Mouse (Mus musculus): ENCODE data around the gene Taok1.

Gene Taok1

GRCm38 (mm10) chr11:77508068-77509021 is 99.3 kb downstream of the Taok1 start:
- peak; percentile 93 for DNase-seq (ENCODE audit: low spot score)

GRCm38 (mm10) chr11:77507426-77507825 is 100.2 kb downstream of the Taok1 start:
- no peak for DNase-seq (ENCODE audit: low spot score)

DNA sequence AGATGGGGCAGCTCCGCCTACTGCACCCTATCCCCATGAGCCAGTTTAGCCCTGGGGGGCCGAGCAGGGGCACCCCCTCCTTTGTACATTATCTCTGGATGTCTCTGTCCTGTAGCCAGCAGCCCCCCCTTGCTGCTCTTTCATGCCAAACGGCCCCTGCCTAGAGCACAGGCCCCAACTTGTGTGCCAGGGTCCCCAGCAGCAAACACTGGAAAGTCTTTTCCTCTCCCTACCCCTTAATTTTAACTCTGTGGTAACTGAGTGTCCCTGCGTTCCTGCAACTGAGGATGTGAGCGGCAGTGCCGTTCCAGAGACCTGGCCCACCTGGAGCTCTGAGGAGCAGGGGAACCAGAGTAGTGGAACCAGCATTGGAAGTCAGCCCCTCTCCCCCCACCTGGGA is 100.7 kb downstream of the Taok1 start:
- no peak for DNase-seq (ENCODE audit: low spot score)

DNA sequence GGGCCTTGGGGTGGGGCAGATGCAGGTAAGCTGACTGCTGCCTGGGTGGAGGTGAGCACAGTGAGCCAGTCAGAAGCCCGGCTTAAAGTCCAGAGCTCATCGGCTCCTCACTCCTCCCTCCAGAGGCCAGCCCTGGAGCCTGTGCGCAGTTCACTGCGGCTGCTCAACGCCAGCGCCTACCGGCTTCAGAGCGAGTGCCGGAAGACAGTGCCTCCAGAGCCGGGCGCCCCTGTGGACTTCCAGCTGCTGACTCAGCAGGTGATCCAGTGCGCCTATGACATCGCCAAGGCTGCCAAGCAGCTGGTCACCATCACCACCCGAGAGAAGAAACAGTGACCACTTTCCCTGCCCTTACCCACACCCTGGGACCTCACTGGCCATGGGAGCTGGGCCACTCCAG is 101.3 kb downstream of the Taok1 start:
- no peak for DNase-seq (ENCODE audit: low spot score)

GRCm38 (mm10) chr11:77505291-77505980 is 102.2 kb downstream of the Taok1 start:
- DNase-seq (ENCODE audit: low spot score), result no peak

GRCm38 (mm10) chr11:77504377-77504776 is 103.2 kb downstream of the Taok1 start:
- DNase-seq (ENCODE audit: low spot score), result no peak

- no peak for DNase-seq (ENCODE audit: low spot score)
Observed at GRCm38 (mm10) chr11:77503511-77503910, 104.1 kb downstream of the Taok1 start.

GRCm38 (mm10) chr11:77502481-77502880 is 105.1 kb downstream of the Taok1 start:
- DNase-seq (ENCODE audit: low spot score), result no peak

DNA sequence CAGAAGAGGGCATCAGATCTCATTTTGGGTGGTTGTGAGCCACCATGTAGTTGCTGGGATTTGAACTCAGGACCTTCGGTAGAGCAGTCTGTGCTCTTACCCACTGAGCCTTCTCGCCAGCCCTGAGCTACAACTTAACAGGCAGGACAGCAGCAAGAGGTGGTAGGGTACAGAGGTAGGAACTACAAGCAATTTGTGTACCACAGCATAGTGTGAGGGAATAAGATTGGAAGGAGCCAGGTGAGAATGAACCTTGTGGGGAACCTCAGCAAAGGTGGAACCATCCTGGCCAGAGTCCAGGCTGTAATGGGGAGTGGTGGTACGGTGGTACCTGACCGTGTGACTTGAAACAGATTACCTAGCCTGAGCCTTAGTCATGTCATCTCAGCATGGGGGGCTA is 105.6 kb downstream of the Taok1 start:
- DNase-seq (ENCODE audit: low spot score), result no peak

- peak; percentile 82 for DNase-seq (ENCODE audit: low spot score)
Observed at GRCm38 (mm10) chr11:77501392-77501791, 106.2 kb downstream of the Taok1 start.

DNA sequence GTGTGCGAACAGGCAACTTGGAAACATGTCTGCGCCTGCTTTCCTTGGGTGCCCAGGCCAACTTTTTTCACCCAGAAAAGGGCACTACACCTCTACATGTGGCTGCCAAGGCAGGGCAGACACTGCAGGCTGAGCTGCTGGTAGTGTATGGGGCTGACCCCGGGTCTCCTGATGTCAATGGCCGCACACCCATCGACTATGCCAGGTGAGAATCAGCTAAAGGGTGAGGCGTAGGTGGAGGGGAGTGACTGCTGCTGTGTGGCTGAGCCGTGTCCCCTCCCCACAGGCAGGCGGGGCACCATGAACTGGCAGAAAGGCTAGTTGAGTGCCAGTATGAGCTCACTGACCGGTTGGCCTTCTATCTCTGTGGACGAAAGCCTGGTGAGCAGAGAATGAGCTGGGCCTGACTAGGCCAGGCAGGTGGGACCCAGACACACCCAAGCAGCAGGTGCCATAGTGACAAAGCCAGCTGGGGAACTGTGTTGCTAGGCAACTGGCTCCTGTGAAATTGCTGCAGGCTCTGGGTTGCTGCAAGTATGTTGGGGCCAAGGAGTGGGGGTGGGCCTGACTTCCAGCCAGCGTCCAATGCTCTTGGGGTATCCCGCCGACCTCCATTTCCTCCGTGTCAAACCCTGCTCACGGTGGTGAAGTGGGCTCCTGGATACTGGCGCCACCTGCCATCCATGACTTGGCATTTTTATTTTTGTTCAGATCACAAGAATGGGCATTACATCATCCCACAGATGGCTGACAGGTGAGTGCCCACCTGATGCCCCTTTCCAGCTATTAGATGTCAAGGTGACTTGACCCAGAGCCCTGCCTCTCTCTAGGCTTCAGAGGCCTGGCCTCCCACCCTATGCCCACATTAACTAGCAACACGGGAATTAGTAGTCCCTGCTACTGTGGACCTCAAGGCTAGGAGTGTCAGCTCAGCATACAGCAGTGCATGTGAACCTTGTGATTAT is 107.0 kb downstream of the Taok1 start:
- DNase-seq (ENCODE audit: low spot score), result no peak

DNA sequence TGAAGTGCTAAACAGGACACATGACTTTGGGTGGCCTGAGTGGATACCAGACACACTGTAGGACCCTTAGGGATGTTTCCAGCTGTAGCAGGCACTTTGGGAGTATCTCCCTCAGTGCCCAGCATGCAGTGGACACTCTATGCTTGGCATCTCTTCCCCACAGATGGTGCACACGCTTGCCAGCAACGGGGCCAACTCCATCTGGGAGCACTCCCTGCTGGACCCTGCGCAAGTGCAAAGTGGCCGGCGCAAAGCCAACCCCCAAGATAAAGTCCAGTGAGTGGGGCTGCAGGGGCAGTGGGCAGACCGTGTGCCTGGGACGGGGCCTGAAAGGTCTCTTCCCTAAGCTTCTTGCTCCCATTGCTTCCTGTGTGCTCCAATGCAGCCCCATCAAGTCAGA is 108.3 kb downstream of the Taok1 start:
- DNase-seq (ENCODE audit: low spot score), result no peak

DNA sequence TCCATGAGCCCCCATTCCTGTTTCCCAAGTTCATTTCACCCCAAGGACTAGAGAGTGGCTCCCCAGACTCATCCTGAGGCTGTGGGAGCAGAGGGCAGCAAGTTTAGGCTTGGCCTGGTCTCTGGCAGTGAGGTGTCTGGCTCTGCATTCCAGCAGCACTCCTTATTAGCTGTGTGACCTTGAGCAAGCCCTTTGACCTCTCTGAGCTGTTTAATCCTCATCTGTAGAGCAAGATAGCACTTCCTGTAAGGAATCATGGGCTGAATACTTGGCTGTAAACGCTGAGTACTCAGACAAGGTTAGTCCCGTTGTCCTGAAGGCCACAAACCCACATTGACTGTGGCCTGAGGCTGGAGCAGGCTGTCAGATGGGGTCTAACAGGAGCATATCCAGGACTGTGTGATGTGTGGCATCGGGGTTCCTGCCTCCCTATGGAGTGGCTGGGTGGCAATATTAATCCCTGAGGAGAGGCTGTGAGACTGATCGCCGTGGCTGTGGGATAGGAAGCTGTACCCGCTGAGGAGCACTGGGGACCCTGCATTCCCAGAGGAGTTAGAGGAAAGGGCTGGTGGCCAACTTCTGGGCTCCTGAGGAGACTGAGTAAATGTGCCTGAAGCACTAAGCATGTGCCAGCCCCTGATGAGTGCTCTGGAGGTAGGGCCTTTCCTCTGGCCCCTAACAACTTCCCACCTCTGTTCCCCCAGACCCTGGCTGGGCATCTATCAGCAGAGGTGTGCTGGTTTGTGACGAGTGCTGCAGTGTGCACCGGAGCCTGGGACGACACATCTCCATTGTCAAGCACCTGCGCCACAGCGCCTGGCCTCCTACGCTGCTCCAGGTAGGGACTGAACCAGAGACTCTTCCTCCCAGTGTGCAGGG is 109.1 kb downstream of the Taok1 start:
- no peak for DNase-seq (ENCODE audit: low spot score)

GRCm38 (mm10) chr11:77497851-77498250 is 109.8 kb downstream of the Taok1 start:
- no peak for DNase-seq (ENCODE audit: low spot score)

DNA sequence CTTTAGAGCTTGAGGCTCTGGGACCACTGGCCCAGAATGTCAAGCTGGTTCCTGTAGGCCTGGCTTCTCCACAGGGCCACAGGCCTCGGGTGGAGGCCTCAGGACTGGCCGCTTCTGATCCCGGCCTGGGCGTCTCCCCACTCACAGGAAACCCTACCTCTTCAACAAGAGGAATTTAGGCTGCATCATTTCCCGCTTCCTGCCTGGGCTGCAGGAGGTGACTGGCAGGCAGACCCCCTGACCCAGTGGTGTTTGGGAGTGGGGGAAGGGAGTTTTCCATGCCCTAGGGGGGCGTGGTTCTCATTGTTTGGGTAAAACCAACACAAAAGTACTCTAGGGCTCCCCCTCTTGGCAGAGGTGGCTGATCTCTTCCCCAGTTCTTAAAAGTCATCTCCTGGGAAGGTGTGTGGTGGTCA is 110.3 kb downstream of the Taok1 start:
- peak; percentile 73 for DNase-seq (ENCODE audit: low spot score)

DNA sequence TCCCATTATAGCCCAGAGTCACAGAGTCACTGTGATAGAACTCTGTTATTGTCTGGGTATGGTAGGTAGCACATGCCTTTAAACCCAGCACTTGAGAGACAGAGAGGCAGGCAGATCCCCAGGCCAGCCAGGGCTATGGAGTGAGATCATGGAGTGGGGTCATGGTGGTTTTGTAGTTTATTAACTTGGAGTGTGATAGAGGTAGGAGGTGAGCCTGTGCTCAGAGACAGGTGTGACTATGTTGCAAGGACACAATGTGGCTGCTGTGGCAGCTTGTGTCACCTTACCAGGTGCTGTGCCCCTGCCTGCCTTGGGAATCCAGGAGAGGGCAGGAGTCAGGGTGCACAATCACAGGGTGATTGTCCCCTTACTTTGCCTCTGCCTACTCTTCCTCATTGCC is 112.1 kb downstream of the Taok1 start:
- DNase-seq (ENCODE audit: low spot score), result no peak

DNA sequence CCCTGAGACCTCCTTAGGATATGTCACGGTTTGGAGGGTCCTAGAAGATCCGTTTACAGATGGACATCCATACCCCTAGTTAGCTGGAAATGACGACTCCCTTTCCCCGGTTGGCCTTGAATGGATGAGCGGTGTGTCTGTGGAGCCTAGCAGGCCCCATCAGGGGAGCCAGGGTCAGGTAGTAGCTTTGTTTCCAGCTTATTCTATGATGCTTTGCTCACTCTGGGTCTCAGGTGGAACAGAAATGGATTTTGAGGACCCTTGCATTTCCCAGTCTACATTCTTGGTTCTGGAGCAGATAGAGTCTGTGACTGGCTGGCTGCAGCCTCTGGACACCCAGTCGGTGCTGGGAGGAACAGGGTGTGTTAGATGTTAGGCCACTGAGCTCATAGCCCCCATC is 112.8 kb downstream of the Taok1 start:
- no peak for DNase-seq (ENCODE audit: low spot score)

DNA sequence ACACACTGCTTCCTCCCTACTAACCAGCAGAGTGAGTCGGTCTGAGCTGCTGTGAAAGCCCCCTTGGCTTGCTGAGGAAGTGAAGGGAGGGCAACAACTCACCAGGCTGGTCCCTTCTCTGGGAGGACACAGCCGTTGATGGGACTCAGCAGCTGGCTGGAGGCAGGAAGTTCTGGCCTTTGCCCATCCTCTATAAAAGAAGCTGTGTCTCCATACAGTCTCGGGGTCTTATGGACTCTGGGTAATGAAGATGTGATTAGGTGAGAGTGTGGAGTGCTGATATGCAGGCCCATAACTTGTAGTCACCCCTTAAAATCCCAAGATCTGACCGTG is 113.3 kb downstream of the Taok1 start:
- DNase-seq (ENCODE audit: low spot score), result no peak

GRCm38 (mm10) chr11:77493512-77494343 is 113.9 kb downstream of the Taok1 start, which contains the start of gene Git1:
TSS of gene Git1 (plus strand) at chr11:77493562.
- peak; percentile 78 for DNase-seq (ENCODE audit: low spot score)

GRCm38 (mm10) chr11:77492911-77493332 is 114.7 kb downstream of the Taok1 start:
- peak; percentile 94 for DNase-seq (ENCODE audit: low spot score)

Data from testis, postnatal 10 days (tissue).